9 mouse cellular contexts compared by ENCODE assay signal in the genomic region with DNA sequence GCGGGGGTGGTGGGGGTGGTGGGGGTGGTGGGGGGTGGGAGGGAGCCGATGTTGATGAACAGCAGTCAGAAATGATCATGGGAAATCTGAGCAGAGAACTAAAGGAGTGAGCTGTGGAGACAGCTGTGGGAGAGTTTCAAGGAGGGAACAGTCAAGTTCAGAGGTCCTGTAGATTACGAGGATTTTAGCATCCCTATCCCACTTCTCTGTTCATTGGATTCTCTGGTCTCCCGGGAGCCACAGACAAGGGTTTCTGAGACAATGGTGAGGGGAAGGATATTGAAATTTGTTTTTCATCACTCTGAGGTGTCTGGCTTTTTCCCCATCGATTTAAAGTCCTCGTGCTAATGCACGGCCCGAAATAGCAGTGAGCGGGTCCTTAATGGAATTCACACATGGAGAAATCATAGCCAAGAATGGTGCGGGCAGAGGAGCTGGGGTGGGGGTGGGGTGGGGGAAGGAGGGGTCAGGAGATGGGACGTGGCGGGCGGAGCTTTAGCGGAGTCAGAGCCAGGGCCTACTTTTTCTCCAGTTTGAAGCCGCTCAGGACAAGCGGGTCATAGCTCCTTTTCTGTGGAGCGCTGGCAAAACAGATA. TPM values are rescaled to one million over a fixed set of nuclear protein-coding genes. Genes with fewer than 3 reads are reported as not detected.
A peak's percentile ranks its signal among the peaks of the same experiment; 100 is the strongest.
DNase-seq lines count a peak whose midpoint lies in the region; ATAC-seq and TF ChIP-seq lines count a peak whose summit lies in the region.
"Had no signal": no experiment of that assay in that cellular context is flagged by ENCODE, and none has a peak within 500 bp of the region (broad histone marks: within the 10 kb centered on the region; RNA-seq: fewer than 3 reads in every experiment).

No protein-coding gene starts in this region.

- DNase-seq in lung, postnatal 0 days (ENCODE audit: low spot score), result peak; percentile 67
- no peak for DNase-seq in lung, postnatal 25 days (ENCODE audit: low spot score)
- peak; percentile 79 for DNase-seq in embryonic facial prominence, embryonic 14.5 days (ENCODE audit: low spot score)
- DNase-seq in right cerebral cortex, adult 18-20 months, result no peak
- no peak for DNase-seq in urinary bladder, postnatal 14 days (ENCODE audit: low spot score)
- no peak for DNase-seq in thymus, adult 18-20 months

- H3K9me3 ChIP-seq in lung, postnatal 0 days (ENCODE audit: low read length), result no peaks in the 10 kb centered on the region
- H3K9me3 ChIP-seq in embryonic facial prominence, embryonic 14.5 days (ENCODE audit: control insufficient read depth, low read length), result no peaks in the 10 kb centered on the region
- H3K9me3 ChIP-seq in intestine, embryonic 15.5 days, result no peaks in the 10 kb centered on the region

- no peak for TF ChIP-seq POLR2A in small intestine, adult 2 months (IDR thresholded peaks at IDR 0.05; ENCODE audit: low read depth, low read length)

- H3K9ac ChIP-seq in lung, postnatal 0 days (replicated peaks; ENCODE audit: low read depth), result no peak overlapping the region
- H3K9ac ChIP-seq in embryonic facial prominence, embryonic 14.5 days (ENCODE audit: low read depth, low read length), result peak overlapping the region; percentile 41; the same call in 1 of the 2 replicates
- no peak overlapping the region for H3K9ac ChIP-seq in intestine, embryonic 15.5 days
- H3K9ac ChIP-seq: liver, embryonic 14.5 days had no signal

- H3K4me1 ChIP-seq in lung, postnatal 0 days (ENCODE audit: insufficient read depth, low read depth, low read length), result peaks cover 27% of the 10 kb centered on the region; the same call in 1 of the 2 replicates
- peaks cover 61% of the 10 kb centered on the region for H3K4me1 ChIP-seq in embryonic facial prominence, embryonic 14.5 days (ENCODE audit: control insufficient read depth, insufficient read depth, low read length)
- H3K4me1 ChIP-seq in intestine, embryonic 15.5 days (replicated peaks), result peaks cover 52% of the 10 kb centered on the region
- peaks cover 7% of the 10 kb centered on the region; the same call in 1 of the 2 replicates for H3K4me1 ChIP-seq in small intestine, adult 2 months (ENCODE audit: control insufficient read depth, insufficient read depth, insufficient read length, low read length)

- H3K27ac ChIP-seq in lung, postnatal 0 days (ENCODE audit: low read length), result peak overlapping the region; percentile 93
- H3K27ac ChIP-seq in embryonic facial prominence, embryonic 14.5 days (replicated peaks; ENCODE audit: low read depth, low read length), result peak overlapping the region; percentile 94
- H3K27ac ChIP-seq in intestine, embryonic 15.5 days, result peak overlapping the region; percentile 90
- H3K27ac ChIP-seq in small intestine, adult 2 months (ENCODE audit: insufficient read depth, low read depth, low read length), result peak overlapping the region; percentile 47
- H3K27ac ChIP-seq: liver, embryonic 14.5 days had no signal

- H3K36me3 ChIP-seq in lung, postnatal 0 days (ENCODE audit: insufficient read depth, low read length), result no peaks in the 10 kb centered on the region
- peaks cover 12% of the 10 kb centered on the region; the same call in 1 of the 2 replicates for H3K36me3 ChIP-seq in embryonic facial prominence, embryonic 14.5 days (ENCODE audit: control insufficient read depth, insufficient read depth, low read length)
- H3K36me3 ChIP-seq in intestine, embryonic 15.5 days, result 0 out of 2 replicates have a peak, but pooled peaks cover 5% of the 10 kb centered on the region
- H3K36me3 ChIP-seq in small intestine, adult 2 months (ENCODE audit: control insufficient read depth, insufficient read depth, low read length), result peaks cover 2% of the 10 kb centered on the region; the same call in 1 of the 2 replicates

- no peak for TF ChIP-seq CTCF in lung, postnatal 0 days (IDR thresholded peaks at IDR 0.05)
- TF ChIP-seq CTCF in small intestine, adult 2 months (IDR thresholded peaks at IDR 0.05; ENCODE audit: extremely low read depth, insufficient read length, insufficient replicate concordance, low read depth, low read length), result no peak

- TF ChIP-seq EP300 in lung, postnatal 0 days (IDR thresholded peaks at IDR 0.05), result no peak

- no peaks in the 10 kb centered on the region for H3K27me3 ChIP-seq in lung, postnatal 0 days (replicated peaks; ENCODE audit: insufficient read depth, low read length)
- H3K27me3 ChIP-seq in embryonic facial prominence, embryonic 14.5 days (replicated peaks; ENCODE audit: control insufficient read depth, insufficient read depth, low read length), result no peaks in the 10 kb centered on the region
- no peaks in the 10 kb centered on the region for H3K27me3 ChIP-seq in intestine, embryonic 15.5 days (replicated peaks)
- H3K27me3 ChIP-seq in small intestine, adult 2 months (ENCODE audit: control insufficient read depth, insufficient read depth, low read length), result no peaks in the 10 kb centered on the region

- peak; percentile 0; the same call in 1 of the 2 replicates for ATAC-seq in lung, postnatal 0 days
- ATAC-seq in embryonic facial prominence, embryonic 14.5 days (ENCODE audit: low read depth), result peak; percentile 50; the same call in 1 of the 2 replicates
- peak; percentile 29; the same call in 1 of the 2 replicates for ATAC-seq in intestine, embryonic 15.5 days

- no peak overlapping the region for H3K4me2 ChIP-seq in lung, postnatal 0 days (replicated peaks; ENCODE audit: low read depth, low read length)
- H3K4me2 ChIP-seq in embryonic facial prominence, embryonic 14.5 days (ENCODE audit: low read depth, low read length), result peak overlapping the region; percentile 21
- no peak overlapping the region; the same call in 1 of the 2 replicates for H3K4me2 ChIP-seq in intestine, embryonic 15.5 days (replicated peaks)

- WGBS in lung, postnatal 0 days, result 30% methylated on average over 17 of the region's 17 CpGs
- 26% methylated on average over 17 of the region's 17 CpGs for WGBS in embryonic facial prominence, embryonic 14.5 days
- 32% methylated on average over 17 of the region's 17 CpGs for WGBS in intestine, embryonic 15.5 days
- WGBS in small intestine, adult 2 months, result 56% methylated on average over 17 of the region's 17 CpGs

- no peak overlapping the region for H3K4me3 ChIP-seq in lung, postnatal 0 days (ENCODE audit: low read depth, low read length)
- no peak overlapping the region for H3K4me3 ChIP-seq in embryonic facial prominence, embryonic 14.5 days (ENCODE audit: low read depth, low read length)
- H3K4me3 ChIP-seq in intestine, embryonic 15.5 days (replicated peaks), result no peak overlapping the region
- no peak overlapping the region for H3K4me3 ChIP-seq in small intestine, adult 2 months (ENCODE audit: low read depth, low read length)

RNA-seq across cellular contexts. Expression of a gene that starts 13.7 kb away (rescaled TPM):
- polyA plus RNA-seq in lung, postnatal 0 days (2015; fragmentation: Nextera tagmentation; extraction: Ambion mirVana), result 11.4 and 12.4 TPM in 2 replicates
- polyA plus RNA-seq in embryonic facial prominence, embryonic 14.5 days (2014; fragmentation: Nextera tagmentation; extraction: Ambion mirVana), result 15.2 and 17.6 TPM in 2 replicates
- polyA plus RNA-seq in intestine, embryonic 15.5 days (2015; fragmentation: Nextera tagmentation; extraction: Ambion mirVana), result 16.5 and 16.6 TPM in 2 replicates
- polyA plus RNA-seq in small intestine, adult 2 months (2012; rRNA removed), result 4.4 and 6.8 TPM in 2 replicates

RNA-seq across cellular contexts. Expression of a gene that starts 17.4 kb away (rescaled TPM):
- polyA plus RNA-seq in lung, postnatal 0 days (2015; fragmentation: Nextera tagmentation; extraction: Ambion mirVana), result 8.0 and 8.3 TPM in 2 replicates
- 4.1 and 6.8 TPM in 2 replicates for polyA plus RNA-seq in embryonic facial prominence, embryonic 14.5 days (2014; fragmentation: Nextera tagmentation; extraction: Ambion mirVana)
- polyA plus RNA-seq in intestine, embryonic 15.5 days (2015; fragmentation: Nextera tagmentation; extraction: Ambion mirVana), result 5.2 and 7.3 TPM in 2 replicates
- polyA plus RNA-seq in small intestine, adult 2 months (2012; rRNA removed), result 12.6 and 25.3 TPM in 2 replicates

Comparison
In these comparisons a context has a peak if more than half of its experiments do, and no peak if none do; other contexts are left out.
1. DNase-seq: peak in lung, postnatal 0 days (single experiment) and embryonic facial prominence, embryonic 14.5 days (single experiment); none in lung, postnatal 25 days (single experiment), right cerebral cortex, adult 18-20 months (single experiment), urinary bladder, postnatal 14 days (single experiment) and thymus, adult 18-20 months (0 of 2).
2. ATAC-seq: peak in every context shown above with its lines; median percentile 50 in embryonic facial prominence, embryonic 14.5 days; 29 in intestine, embryonic 15.5 days; 0 in lung, postnatal 0 days.
3. Peak in every context shown above with its lines, with median percentiles within 50 percentile points of each other: H3K27ac ChIP-seq.